Mouse (Mus musculus): ENCODE data around the gene Dzip1.

Dzip1 gene

GRCm38 (mm10) chr14:118874126-118874525 lies 51.1 kb downstream of the Dzip1 start:
- in situ Hi-C loops (cut with MseI, MboI) = no loop called here

DNA sequence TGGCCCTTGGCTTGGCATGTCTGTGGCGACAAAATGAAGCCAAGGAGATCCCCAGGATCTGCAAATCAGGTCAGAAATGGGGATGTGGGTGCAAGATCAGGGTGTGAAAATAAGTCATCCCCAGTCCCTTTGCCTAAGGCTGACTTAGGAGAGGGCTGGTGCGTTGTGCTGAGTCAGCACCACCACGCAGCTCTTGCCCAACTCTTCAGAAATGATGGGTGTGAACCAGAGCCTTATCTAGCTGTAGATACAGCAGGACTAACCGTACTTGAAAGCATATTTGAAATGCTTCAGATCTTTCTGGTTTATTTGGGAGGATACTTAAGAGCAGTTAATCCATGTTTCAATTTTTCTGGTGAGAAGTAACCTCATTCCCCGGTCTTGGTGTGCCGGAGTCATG lies 55.5 kb downstream of the Dzip1 start:
- in situ Hi-C loops (cut with MseI, MboI) = no loop called here

DNA sequence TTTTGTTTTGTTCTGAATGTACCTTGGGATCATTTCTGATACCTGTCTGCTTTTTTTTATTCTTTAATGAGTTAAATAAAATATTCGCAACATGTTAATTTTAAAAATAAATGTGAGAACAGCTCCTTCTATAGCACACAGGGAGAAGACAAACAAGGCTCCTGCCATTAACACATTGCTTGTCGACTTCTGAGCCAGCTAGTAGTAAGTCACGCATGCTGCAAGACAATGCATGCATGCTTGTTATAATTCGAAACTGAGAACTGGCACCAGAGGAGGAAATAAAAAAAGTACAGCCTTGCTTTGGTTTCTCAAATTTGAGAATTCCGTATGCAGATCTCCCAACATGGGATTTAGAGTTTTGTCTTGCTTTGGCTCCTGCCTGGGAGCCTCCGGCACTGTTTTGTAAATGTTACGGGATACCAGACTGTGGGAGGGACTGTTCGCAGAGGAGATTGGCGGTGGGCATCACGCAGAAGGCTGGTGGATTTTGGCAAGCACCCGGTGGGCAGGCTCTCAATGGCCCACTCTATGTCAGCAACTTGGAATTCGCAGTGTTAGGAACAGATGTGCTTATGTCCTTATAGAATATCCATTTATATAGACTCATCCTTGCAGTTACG lies 57.0 kb downstream of the Dzip1 start:
- in situ Hi-C loops (cut with MseI, MboI) = no loop called here

DNA sequence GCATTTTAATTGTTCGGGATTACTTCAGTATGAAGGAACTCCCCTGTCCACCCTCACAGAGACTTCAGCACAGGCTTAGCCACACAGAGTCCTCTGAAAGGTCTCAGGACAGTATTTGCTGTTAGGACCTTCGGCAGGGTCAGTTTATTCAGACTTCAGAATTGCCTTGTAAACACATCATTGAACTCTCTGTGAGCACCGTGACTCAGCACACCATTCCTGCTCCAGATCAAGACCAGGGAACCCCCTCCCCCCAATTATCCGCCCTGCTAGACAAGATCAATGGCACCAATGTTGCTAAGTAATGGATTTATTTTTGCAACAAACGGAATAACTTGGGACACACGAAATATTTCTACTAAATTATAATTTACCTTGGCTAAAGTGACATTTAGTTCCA lies 57.9 kb downstream of the Dzip1 start:
- in situ Hi-C loops (cut with MseI, MboI) = no loop called here

DNA sequence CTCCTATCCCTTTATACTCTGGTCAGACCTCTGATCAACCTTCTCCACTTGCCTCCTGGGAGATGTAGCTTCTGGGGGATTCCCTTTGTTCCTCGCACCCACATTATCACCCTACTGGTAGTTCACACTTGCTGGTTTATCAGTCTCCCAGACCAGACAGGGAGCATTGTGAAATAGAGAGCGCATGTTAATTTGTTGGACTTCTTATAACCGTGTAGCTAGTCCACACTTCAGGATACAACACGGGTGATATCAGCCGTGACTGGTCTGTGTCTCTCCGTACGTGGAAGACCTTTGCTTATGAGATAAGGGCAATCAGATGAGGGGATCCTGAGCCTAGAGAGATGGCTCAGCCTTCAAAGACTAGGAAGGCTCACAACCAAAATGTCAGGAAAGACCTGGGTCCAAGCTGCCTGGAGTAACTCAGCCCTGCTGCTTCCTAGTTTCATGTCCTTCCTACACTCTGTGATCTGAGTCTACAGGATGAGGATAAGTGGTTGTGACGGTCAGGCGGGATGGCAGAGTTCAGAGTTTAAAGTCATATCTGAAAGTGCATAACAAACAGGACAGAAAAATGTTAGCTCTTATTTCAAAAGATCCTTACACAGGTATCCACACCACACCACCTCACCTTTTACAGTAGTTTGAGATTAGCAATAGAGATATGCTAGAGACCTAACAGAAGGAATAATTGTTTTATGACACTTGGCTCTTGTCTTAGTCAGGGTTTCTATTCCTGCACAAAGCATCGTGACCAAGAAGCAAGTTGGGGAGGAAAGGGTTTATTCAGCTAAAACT lies 59.0 kb downstream of the Dzip1 start:
- in situ Hi-C loops (cut with MseI, MboI) = no loop called here

GRCm38 (mm10) chr14:118864905-118865304 lies 60.4 kb downstream of the Dzip1 start:
- in situ Hi-C loops (cut with MseI, MboI) = no loop called here

- in situ Hi-C loops (cut with MseI, MboI) = no loop called here
Observed at GRCm38 (mm10) chr14:118862253-118862652, 63.0 kb downstream of the Dzip1 start.

GRCm38 (mm10) chr14:118858318-118858717 lies 66.9 kb downstream of the Dzip1 start:
- in situ Hi-C loops (cut with MseI, MboI) = no loop called here

DNA sequence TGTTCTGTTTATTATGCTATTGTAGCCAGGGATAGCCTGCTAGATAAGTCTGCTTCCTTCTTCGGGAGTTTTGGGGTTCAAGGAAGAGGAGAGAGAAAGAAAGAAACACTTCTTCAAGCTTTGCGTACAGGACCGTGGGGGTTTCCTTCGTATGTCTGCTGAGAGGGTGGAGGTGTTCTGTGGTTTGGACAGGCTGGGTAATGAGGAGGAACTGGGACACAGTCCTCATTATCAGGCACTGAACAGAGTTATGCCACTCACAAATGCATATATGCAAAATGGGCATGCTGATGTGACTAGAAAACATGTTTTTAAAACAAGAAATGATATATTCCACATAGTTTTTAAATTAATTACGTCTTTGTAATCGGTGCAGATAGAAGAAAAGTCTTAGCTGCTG lies 68.7 kb downstream of the Dzip1 start:
- in situ Hi-C loops (cut with MseI, MboI) = no loop called here

- in situ Hi-C loops (cut with MseI, MboI) = no loop called here
Observed at GRCm38 (mm10) chr14:118855141-118855800, 70.0 kb downstream of the Dzip1 start.

DNA sequence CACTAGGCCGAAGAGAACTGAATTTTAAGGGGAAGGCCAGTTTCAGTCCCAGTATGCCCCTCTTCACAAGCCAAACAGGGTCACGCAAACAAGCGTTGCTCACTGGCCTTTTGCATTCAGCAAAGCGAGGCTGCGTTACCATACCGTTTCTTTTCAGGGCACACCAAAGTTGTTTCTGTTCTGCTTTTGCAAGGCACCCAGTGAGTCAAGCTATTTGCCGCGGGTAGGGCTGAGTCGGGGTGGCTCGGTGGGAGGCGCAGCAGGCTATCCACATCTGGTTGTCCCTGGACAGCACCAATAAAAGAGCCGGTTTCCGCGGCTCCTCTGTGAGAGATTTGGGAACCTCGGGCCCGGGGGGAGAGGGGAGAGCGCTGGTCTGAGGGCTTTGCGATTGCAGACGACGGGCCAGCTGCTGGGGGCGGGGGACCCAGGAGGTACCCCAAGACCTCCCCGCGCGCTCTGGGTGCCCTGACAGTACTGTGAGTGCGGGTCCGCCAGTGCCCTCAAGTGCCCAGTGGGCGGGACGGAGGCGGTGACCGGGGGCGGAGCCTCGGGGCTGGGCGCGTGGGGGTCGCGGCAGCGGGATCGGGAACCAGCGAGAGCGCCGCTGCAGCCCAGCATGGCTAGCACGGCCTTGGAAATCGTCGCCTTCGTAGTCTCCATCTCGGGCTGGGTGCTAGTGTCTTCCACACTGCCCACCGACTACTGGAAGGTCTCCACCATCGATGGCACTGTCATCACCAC lies 70.7 kb downstream of the Dzip1 start:
- in situ Hi-C loops (cut with MseI, MboI) = no loop called here

- in situ Hi-C loops (cut with MseI, MboI) = no loop called here
Observed at GRCm38 (mm10) chr14:118851496-118852107, 73.7 kb downstream of the Dzip1 start.

GRCm38 (mm10) chr14:118850696-118851035 lies 74.6 kb downstream of the Dzip1 start:
- in situ Hi-C loops (cut with MseI, MboI) = no loop called here

DNA sequence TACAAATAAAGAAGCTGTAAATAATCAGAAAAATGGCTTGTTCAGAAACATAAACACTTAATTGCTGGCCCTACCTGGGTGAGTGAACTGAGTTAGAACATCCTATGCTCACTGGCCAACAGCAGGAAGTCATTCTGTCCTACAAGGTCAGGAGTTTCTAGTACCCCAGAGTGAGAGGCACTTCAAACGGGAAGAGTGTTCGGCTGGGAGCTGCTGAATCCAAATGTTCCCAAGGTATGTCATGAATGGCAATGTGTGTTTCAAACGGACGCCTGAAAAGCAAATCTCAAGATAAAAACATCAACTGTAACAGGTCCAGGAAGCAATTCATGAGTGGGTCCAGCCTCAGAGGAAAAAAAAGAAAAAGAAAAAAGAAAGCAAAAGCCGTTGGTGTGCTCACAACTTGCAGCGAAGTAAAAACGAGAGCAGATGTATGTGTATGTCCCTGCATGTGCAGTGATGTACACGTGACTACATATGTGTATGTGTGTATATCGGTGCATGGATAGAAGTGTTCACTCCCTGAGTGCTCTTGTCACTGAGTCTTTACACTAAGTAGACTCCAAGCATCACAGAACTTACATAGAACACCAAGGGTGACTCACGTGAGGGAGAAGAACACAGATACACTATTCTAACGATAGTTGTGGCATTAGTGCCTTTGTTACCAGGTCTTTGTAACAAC lies 75.1 kb downstream of the Dzip1 start:
- in situ Hi-C loops (cut with MseI, MboI) = no loop called here

- in situ Hi-C loops (cut with MseI, MboI) = no loop called here
Observed at GRCm38 (mm10) chr14:118848171-118848570, 77.1 kb downstream of the Dzip1 start.

- in situ Hi-C loops (cut with MseI, MboI) = no loop called here
Observed at GRCm38 (mm10) chr14:118846834-118847233, 78.4 kb downstream of the Dzip1 start.

DNA sequence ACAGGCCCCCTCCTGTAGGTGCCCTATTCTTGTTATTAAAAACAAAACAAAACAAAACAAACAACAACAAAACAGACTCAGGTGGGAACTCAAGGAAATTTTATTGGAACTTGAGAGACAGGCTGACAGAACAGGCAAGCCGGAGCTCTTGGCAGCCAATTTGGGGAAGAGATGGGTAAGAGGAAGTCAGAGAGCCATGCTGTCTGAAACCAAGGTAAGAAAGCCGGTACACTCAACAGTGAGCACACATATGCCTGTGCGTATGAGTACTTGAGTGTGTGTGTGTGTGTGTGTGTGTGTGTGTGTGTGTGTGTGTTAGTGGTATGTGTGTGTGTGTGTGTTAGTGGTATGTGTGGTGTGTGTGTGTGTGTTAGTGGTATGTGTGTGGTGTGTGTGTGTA lies 82.9 kb downstream of the Dzip1 start:
- in situ Hi-C loops (cut with MseI, MboI) = no loop called here

DNA sequence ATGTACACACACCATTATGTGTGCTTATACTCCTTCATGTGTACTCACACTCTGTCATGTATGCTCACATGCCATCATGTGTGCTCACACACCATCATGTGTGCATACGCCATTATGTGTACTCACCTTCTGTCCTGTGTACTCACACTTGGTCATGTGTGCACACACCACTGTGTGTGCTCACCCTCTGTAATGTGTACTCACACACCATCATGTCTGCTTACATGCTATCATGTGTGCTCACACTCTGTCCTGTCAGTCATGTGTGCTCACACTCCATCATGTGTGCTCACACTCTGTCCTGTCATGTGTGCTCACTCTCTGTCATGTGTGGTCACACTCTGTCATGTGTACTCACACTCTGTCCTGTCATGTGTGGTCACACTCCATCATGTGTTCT lies 85.2 kb downstream of the Dzip1 start:
- in situ Hi-C loops (cut with MseI, MboI) = no loop called here

GRCm38 (mm10) chr14:118839416-118839815 lies 85.8 kb downstream of the Dzip1 start:
- in situ Hi-C loops (cut with MseI, MboI) = no loop called here

- in situ Hi-C loops (cut with MseI, MboI) = no loop called here
Observed at GRCm38 (mm10) chr14:118838556-118839120, 86.6 kb downstream of the Dzip1 start.

- in situ Hi-C loops (cut with MseI, MboI) = no loop called here
Observed at GRCm38 (mm10) chr14:118836754-118837153, 88.5 kb downstream of the Dzip1 start.
